Mouse (Mus musculus) monocyte, adult 5-6 weeks (primary cell): ENCODE measurements around the gene Zfp704. TPM values are rescaled to one million over a fixed set of nuclear protein-coding genes. Genes with fewer than 3 reads are reported as not detected.

Experiments
- ATAC-seq: fragments of 153-309, 156-312 bp; replicated peaks from 2 replicates; pipeline ENCODE4 v1.8.0; 2017; ENCODE audit warnings: mild to moderate bottlenecking; ENCODE audit not compliant: low TSS enrichment, insufficient number of reproducible peaks, severe bottlenecking, poor library complexity, low FRiP score
- total RNA-seq: library from RNA; stranded (forward); fragments of 200-1000, 200-491, 200-594 nt; gene quantifications from 3 replicates; pipeline ENCODE4 v1.2.3, GENCODE M21; 2017

The Zfp704 gene
- total RNA-seq, 1 experiment from 2014 or later = 2.9 TPM

GRCm38 (mm10) chr3:9568565-9569228 is 41.2 kb downstream of the Zfp704 start:
- ATAC-seq = no peak

- ATAC-seq = no peak
Measured at GRCm38 (mm10) chr3:9567948-9568347, 41.9 kb downstream of the Zfp704 start.

DNA sequence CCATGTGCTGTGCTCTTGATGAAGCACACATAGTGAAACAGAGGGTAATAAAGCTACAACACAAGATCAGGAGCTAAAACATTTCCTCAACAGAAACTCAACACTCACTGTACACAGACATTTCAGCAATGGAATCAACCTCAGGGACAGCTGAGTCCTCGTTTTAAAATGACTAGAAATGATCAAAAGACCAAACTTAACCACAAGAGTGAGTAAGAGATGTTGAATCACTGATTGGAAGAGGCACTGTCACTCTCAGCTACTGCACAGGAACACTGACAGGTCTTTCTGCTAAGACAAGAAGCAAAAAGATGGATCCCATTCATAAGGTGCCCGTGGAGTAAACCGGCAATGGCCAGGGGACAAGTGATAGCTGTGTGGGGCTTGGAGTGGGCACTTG is 43.1 kb downstream of the Zfp704 start:
- ATAC-seq = no peak

- ATAC-seq = no peak
Measured at GRCm38 (mm10) chr3:9563562-9563961, 46.3 kb downstream of the Zfp704 start.

DNA sequence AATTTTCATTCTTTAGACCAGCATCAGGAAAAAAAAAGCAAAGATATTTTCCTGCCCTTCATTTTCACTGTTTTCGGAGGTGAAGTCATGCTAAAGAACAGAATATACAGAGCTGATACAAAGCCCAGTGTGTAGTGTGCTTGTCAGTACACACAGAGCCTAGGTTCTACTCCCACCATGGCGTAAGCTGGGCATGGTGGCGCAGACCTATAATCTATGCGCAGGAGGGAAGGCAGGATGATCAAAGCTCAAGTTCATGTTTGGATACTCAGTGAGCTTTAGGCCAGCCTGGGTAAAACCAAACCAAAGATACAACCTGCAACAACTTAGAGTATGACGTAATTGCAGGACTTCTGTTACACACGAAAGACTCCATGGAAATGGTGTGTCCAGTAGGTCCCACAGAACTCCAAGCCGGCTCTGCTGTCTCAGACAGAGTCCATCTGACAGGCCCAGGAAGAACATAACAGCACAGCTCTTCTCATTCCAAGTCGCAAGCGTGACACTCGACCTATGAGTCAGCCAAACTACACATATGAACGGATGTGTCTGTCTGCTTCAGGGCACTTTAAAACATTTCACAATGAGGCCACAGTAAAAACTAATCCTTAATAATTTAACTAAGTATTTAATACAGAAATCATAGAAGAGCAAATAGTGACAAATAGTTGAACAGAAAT is 47.1 kb downstream of the Zfp704 start:
- no peak for ATAC-seq

DNA sequence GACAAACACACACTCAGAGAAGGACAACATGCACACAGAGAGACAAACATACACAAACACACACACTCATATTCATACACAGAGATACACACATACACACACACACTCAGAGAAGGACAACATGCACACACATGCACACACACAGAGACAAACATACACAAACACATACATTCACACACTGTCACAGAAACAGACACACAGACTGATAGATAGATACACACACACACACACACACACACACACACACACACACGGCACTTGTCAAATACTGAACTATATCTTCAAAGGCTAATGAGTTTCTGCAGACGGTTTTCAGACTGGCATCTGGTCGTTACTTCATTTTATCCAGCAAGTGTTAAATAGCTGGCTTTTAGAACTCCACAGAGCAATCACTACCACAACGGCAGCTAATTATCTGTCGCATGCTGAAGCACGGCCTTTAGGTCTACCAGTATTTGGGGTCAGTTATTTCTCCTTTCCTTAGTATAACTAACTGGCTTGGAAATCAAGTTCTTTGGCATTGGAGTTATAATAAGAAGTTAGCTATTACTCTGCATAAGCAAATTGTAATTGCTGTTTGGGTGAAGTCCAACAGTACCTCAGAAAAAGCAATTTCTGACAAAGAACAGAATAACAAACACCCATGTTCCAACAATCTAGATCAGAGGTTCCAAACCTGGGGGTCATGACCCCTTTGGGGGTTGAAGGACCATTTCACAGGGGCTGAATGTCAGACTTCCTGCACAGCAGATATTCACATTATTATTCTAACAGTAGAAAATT is 51.9 kb downstream of the Zfp704 start:
- no peak for ATAC-seq

DNA sequence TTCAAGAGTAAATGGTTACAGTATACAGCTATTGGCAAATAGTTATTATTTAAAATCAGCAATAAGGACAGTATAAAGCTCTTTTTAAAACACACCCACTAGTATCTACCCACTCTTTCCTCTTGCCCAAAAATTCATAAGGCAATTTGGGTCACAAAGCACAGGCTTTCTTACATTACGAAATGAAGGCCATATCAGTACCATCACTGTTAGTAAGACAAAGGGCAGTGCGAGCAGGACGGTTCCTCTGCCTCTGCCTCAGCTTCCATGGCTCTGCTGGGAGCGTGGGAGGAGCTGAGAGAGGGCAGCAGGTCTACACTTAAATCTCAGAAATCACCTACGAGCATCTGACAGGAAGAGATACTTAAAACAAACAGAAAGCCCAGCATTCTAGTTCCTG is 53.7 kb downstream of the Zfp704 start:
- no peak for ATAC-seq

- no peak for ATAC-seq
Measured at GRCm38 (mm10) chr3:9554916-9555315, 55.0 kb downstream of the Zfp704 start.

- no peak for ATAC-seq
Measured at GRCm38 (mm10) chr3:9552332-9552731, 57.6 kb downstream of the Zfp704 start.

GRCm38 (mm10) chr3:9550930-9551329 is 59.0 kb downstream of the Zfp704 start:
- no peak for ATAC-seq

- ATAC-seq = 0 out of 2 replicates have a peak, but pooled peaks have one; percentile 27
Measured at GRCm38 (mm10) chr3:9549815-9550214, 60.1 kb downstream of the Zfp704 start.

DNA sequence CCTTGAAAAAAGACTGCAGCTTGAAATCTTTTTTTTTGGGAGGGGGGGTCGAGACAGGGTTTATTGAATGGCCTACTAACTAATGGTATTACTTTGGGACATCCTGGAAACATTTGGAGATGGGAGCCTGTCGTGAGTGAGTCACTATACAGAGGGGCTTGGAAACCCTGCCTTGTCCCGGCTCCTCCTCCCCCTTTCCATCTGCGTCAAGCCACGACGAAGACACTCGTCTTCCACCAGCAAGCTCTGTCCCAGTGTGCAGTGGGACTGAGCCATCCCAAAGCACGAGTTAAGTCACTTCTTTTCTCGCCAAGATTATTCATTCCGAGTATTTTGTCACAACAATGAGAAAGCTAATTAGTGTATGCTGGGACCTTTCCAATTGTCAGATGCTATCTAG is 61.7 kb downstream of the Zfp704 start:
- no peak for ATAC-seq

- ATAC-seq = no peak
Measured at GRCm38 (mm10) chr3:9546882-9547620, 62.8 kb downstream of the Zfp704 start.

DNA sequence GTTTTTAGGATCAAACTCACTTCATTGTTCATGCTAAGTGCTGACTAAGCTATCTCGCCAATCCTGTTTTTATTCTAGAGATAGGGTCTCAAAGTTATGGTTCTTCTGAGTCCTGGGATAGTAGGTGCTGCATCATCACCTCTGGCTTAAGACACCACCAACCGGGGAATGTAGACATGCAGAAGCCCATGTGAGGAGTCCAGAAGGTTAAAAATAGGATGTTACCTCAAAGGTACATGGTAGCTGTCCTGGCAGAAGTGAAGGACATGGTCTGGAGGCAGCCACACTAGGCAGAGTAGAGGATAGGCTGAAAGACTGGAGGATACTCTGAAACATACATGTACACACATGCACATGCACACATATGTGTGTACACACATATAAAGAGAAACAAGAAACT is 65.5 kb downstream of the Zfp704 start:
- ATAC-seq = no peak

DNA sequence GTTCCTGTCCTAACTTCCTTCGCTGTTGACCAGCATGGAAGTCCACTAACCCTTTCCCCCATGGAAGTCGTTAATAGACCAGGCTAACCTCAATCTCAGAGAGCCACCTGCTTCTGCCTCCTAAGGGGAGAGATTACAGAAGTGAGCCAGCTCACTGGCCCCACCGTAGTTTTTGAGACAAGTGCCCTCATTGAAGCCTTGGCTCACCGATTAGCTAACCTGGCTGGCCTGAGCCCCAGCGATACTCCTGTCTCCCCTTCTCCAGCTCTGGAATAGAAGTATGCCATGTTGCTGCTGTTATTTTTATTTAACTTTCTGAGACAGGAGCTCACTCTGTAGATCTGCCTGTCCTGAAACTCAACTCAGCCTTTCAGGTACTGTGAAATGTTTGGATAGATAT is 66.0 kb downstream of the Zfp704 start:
- ATAC-seq = no peak

GRCm38 (mm10) chr3:9543463-9543862 is 66.4 kb downstream of the Zfp704 start:
- no peak for ATAC-seq

- ATAC-seq = no peak
Measured at GRCm38 (mm10) chr3:9541561-9541960, 68.3 kb downstream of the Zfp704 start.

GRCm38 (mm10) chr3:9538510-9538909 is 71.4 kb downstream of the Zfp704 start:
- ATAC-seq = no peak

DNA sequence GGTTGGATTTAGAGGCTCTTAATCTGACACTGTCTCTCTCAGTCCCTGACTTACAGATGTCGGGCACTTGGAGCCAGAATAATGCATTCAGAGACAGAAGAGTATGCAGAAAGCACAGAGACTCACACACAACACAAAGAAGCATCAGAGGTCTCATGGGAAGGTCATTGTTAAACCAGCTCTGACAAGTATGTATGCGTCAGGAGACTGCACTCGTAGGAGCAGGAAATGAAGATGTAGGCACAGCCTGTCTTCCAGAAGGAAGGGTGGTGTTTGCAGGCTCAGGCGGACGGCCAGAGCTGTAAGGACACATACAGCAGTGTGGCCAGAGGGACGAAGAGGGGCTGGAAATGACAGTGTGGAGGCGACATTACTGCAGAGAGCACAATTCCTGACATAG is 72.0 kb downstream of the Zfp704 start:
- ATAC-seq = no peak
